Mouse (Mus musculus) left cerebral cortex, adult 9 months (tissue): Measurements from ENCODE around the gene Xpr1.
"Not testable (repeated sequence)": the region's sequence is repeated elsewhere in the genome, so short reads cannot be mapped to it uniquely, and the experiment has no call there.

Experiments used
- DNase-seq, 2 experiments: peaks; one replicate each; pipeline ENCODE4 v3.0.0; 2022; ENCODE audit warnings: low spot score in 2 of 2

Xpr1 gene

GRCm38 (mm10) chr1:155335963-155336362, 81.3 kb downstream of the Xpr1 start:
- DNase-seq, result no peak

GRCm38 (mm10) chr1:155322183-155322582, 95.0 kb downstream of the Xpr1 start:
- no peak for DNase-seq

DNA sequence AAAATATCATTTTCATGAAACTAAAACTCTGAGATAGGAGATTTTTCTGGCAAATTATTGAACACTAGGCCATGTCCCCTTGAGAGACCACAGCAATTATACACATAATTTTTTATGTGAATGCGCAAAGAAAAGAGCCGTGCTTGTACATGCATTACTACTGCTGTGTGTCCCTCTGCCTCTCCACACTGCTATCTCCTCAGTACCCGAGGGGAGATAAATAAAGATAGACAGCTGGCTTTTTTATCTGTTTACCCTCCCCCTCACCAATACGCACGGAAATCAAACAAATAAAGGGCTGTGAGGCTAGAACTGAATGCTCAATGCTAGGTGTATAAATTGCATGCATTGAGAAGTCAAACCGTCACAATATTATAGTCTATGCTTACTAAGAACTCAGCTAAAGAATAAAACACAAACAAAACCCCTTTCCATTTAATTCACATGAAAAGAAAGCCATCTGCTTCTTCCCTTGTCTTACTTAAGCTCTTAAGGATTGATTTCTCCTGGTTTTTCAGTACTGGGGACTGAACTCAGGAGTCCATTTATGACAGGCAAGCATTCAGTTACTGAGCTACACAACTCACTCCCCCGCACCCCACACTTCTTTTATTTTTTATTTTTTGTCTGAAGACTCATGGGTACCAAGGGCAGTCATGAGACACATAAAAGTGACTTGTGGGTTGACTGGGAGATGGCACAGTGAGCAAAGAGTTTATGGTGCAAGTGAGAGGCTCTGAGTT, 97.0 kb downstream of the Xpr1 start:
- no peak for DNase-seq

DNA sequence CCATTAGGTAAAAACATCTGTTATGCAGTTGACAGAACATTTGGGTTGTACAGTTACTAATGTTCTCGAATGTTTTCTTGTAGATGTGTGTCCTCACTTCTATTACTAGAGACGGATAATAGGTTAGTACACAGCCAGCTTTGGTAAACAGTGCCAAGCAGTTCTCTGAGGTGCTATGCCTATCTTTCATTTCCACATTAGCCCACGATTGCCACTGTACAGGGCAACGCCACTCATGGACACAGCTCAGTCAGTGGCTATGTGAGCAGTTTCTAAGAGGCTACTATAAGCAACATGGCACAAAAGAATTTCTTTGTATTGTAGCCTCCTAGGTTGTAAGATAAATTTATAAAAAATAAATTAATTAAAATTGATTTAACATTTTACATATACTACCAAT, 97.7 kb downstream of the Xpr1 start:
- no peak for DNase-seq

DNA sequence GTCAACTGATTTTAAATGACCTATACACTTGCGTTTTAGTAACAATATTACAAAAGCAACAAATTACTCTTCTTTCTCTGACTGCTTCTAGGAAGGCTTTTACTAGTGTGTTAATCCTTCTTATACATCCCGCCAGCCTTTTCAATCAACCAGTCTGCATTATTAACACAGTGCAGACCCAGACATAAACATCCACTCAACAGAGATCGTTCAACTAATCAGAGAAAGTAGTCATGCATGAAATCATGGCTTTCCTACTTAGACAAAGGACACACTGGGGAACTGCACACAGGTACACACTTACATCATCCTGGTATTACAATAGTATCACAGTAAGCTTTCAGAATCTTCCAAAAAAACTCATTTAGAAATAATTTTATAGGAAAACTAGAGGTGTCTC, 105.5 kb downstream of the Xpr1 start:
- no peak for DNase-seq

- peak in 1 of 2 experiments; percentile 58 for DNase-seq
Observed at GRCm38 (mm10) chr1:155306879-155307278, 110.3 kb downstream of the Xpr1 start.

GRCm38 (mm10) chr1:155303402-155303801, 113.8 kb downstream of the Xpr1 start:
- no peak for DNase-seq

- DNase-seq, result no peak
Observed at GRCm38 (mm10) chr1:155297615-155298014, 119.6 kb downstream of the Xpr1 start.

GRCm38 (mm10) chr1:155297203-155297602, 120.0 kb downstream of the Xpr1 start:
- no peak for DNase-seq

DNA sequence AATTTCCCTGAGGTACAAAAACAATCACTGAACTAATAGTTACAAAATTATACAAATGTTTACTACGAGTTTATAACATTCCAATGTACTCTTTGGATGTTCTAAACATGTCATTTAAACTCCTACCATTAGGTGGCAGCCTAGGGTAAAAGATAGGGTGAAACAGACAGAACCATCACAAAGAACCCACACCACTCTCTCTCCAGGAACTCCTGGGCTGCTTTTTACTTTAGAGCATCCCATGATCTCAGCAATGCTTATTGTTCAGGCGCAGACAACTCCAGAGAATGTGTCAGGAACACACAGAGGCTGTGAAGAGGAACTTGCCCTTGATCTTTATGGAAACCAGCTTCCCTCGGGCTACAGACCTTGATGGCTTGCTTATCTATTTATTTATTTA, 123.8 kb downstream of the Xpr1 start:
- peak in 1 of 2 experiments; percentile 59 for DNase-seq

- DNase-seq, result no peak
Observed at GRCm38 (mm10) chr1:155289411-155289810, 127.8 kb downstream of the Xpr1 start.

DNA sequence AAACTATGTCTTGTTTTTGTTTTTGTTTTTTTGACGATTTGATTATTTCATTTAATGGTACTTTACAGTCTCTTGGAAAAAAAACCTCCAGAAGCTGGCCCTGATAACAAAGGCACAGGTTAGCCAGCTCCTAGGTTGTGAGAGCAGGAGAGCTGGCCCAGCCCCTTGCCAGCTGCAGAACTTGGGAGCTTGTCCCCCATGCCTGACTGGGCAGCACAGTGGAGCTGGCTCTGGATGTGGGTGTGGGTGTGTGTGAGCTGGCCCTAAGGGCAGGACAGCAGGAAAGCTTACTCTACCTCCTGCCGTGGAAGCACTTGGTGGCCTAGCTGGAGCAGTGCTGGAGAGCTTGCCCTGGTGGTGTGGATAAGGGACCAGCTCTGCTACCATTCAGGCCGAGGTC, 129.2 kb downstream of the Xpr1 start:
- no peak for DNase-seq

GRCm38 (mm10) chr1:155283808-155284207, 133.4 kb downstream of the Xpr1 start:
- no peak for DNase-seq

DNA sequence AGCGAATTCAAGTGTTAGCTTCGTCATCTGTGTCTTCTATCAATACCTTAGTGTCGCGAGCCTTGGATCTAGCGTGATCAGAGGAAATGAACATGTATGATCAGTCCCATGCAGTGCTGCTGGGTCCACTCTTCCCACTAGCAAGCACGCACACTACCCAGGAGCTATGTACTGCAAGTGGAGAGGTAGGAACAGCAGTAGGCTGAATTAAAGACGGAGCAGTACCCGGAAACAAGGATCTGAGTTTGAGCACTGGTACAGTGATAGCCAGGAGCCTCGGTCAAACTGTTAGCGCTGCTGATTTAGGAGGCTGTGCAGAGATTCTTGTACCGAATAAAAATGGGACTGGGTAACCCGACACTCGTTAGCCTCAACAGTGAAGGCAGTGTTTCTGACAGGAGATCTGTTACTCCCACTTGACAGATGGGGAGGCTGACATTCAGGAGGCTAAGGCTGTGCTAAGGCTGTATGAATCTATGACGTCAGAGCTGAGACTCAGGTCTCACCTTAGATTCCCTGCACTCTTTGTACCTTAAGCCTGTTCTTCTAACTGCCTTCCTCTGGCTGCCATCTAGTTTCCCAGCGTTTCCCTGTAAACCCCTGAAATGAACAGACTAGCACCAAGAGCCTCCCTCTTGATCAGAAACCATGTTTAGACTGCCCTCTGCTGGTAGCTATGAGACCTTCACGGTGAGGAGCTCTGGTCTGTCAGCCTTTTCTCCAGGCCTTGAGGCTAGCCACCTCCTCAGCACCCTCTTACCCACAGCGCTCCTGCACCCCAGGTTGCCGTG, 136.0 kb downstream of the Xpr1 start:
- peak; percentile 63 to 90 for DNase-seq

DNA sequence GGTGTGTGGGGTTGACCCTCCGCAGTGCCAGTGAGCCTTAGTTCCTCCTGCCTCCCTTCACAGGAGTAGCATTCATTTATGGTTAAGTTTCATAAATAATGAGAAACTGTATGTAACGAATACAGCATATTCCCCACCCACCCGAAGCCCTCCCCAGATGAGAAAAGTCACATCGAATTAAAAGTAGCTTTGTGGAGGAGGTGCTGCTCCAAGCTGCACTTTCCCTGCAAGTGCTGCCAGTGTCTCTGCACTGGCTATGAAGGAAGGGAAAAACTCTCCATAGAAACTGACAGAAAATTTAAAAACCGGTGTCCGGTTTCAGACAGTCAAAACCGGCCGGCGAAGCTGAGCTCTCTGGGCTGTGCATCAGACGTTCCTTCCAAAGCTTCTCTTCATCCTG, 136.9 kb downstream of the Xpr1 start:
- DNase-seq, result no peak

- DNase-seq, result no peak
Observed at GRCm38 (mm10) chr1:155276381-155277033, 140.7 kb downstream of the Xpr1 start.

- DNase-seq, result no peak
Observed at GRCm38 (mm10) chr1:155275793-155276192, 141.4 kb downstream of the Xpr1 start.

GRCm38 (mm10) chr1:155274976-155275375, 142.2 kb downstream of the Xpr1 start:
- DNase-seq, result no peak

- no peak for DNase-seq
Observed at GRCm38 (mm10) chr1:155272953-155273352, 144.3 kb downstream of the Xpr1 start.

GRCm38 (mm10) chr1:155262496-155262895, 154.7 kb downstream of the Xpr1 start:
- not testable (repeated sequence) for DNase-seq

GRCm38 (mm10) chr1:155254309-155254708, 162.9 kb downstream of the Xpr1 start:
- DNase-seq, result no peak

DNA sequence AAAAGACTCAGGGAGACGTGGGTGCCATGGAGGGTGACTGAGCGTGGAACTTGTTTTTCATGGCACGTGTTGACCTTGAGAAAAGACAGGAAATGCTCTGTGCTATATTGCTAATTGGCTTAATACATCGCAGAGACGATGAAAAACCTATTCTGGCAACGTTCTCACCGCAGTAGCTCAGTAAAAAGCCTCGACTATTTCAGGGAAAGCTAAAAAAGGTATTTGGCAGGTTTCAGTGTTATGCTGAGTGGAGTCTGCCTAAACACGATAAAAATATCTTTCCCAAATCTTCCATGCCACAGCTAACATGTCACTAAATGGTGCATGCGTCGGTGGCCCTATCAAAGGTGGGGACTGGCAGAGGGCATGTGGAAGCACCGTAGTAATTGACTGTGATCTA, 164.1 kb downstream of the Xpr1 start:
- no peak for DNase-seq
